Mouse (Mus musculus) kidney, embryonic 16.5 days (tissue): Measurements from ENCODE around the gene Chchd6. TPM values are rescaled to one million over a fixed set of nuclear protein-coding genes. Genes with fewer than 3 reads are reported as not detected.

Experiments
- ATAC-seq: fragments of 200-750 bp; cut with Nextera tagmentation; 2 replicates; pipeline ENCODE4 v1.8.0; 2017; ENCODE audit warnings: moderate TSS enrichment; ENCODE audit not compliant: low FRiP score, low TSS enrichment
- H3K27ac ChIP-seq: fragments of 300-500 bp; sonication (generic); 2 replicates; pipeline ENCODE4 v1.5.1; 2014; ENCODE audit warnings: low read length
- H3K27me3 ChIP-seq: fragments of 300-500 bp; sonication (generic); 2 replicates; pipeline ENCODE4 v1.6.1; 2014; ENCODE audit warnings: low read length, control low read depth, mixed read lengths; ENCODE audit not compliant: insufficient read depth
- H3K36me3 ChIP-seq: fragments of 300-500 bp; sonication (generic); 2 replicates; pipeline ENCODE4 v1.6.1; 2014; ENCODE audit warnings: low read length, control low read depth, mixed read lengths; ENCODE audit not compliant: insufficient read depth
- H3K4me1 ChIP-seq: fragments of 300-500 bp; sonication (generic); 2 replicates; pipeline ENCODE4 v1.6.1; 2014; ENCODE audit warnings: low read length, control low read depth, mixed read lengths; ENCODE audit not compliant: insufficient read depth
- H3K4me2 ChIP-seq: fragments of 300-500 bp; sonication (generic); replicated peaks from 2 replicates; pipeline ENCODE4 v1.6.1; 2014; ENCODE audit warnings: low read depth, low read length
- H3K4me3 ChIP-seq: fragments of 300-500 bp; sonication (generic); 2 replicates; pipeline ENCODE4 v1.5.1; 2014; ENCODE audit warnings: mild to moderate bottlenecking, low read length
- H3K9ac ChIP-seq: fragments of 300-500 bp; sonication (generic); replicated peaks from 2 replicates; pipeline ENCODE4 v1.6.1; 2014; ENCODE audit warnings: low read length
- H3K9me3 ChIP-seq: fragments of 300-500 bp; sonication (generic); 2 replicates; pipeline ENCODE4 v1.6.1; 2016; ENCODE audit warnings: low read length, control low read depth
- WGBS: fragments of 180-500 bp; shearing (Covaris S2); extraction: QIAGEN DNeasy Blood & Tissue Kit; methylation state at CpG from one replicate; pipeline ENCODE4 v1.1.7; 2014; 5-methylcytosine and 5-hydroxymethylcytosine counted together
- polyA plus RNA-seq: library from polyadenylated mRNA; unstranded; fragments of >200 nt; fragmentation: Nextera tagmentation; extraction: Ambion mirVana; gene quantifications from 2 replicates; pipeline ENCODE4 v1.2.1, GENCODE M21; 2015

The Chchd6 gene
- polyA plus RNA-seq, 1 experiment from 2014 or later: 72.3 TPM

- 79% methylated on average over 3 of the region's 3 CpGs for WGBS
- ATAC-seq: no peak
- Histone ChIP-seq H3K4me3 (no peak overlapping the region), H3K4me1 (no peaks in the 10 kb centered on the region), H3K4me2 (no peak overlapping the region), H3K27ac (no peak overlapping the region), H3K9ac (no peak overlapping the region), H3K36me3 (no peaks in the 10 kb centered on the region), H3K27me3 (no peaks in the 10 kb centered on the region), H3K9me3 (no peaks in the 10 kb centered on the region)
These were observed 47.5 kb downstream of the Chchd6 start for GRCm38 (mm10) chr6:89547951-89548350.

- Histone ChIP-seq H3K9ac (no peak overlapping the region), H3K27ac (no peak overlapping the region), H3K9me3 (no peaks in the 10 kb centered on the region), H3K36me3 (no peaks in the 10 kb centered on the region), H3K4me1 (no peaks in the 10 kb centered on the region), H3K4me2 (no peak overlapping the region), H3K4me3 (no peak overlapping the region), H3K27me3 (no peaks in the 10 kb centered on the region)
- no peak for ATAC-seq
- WGBS: 75% methylated on average over 1 of the region's 1 CpGs
These were observed 57.2 kb downstream of the Chchd6 start for GRCm38 (mm10) chr6:89538102-89538751.

GRCm38 (mm10) chr6:89535626-89536225 is 59.7 kb downstream of the Chchd6 start:
- ATAC-seq: no peak
- Histone ChIP-seq H3K4me2 (no peak overlapping the region), H3K27me3 (no peaks in the 10 kb centered on the region), H3K27ac (no peak overlapping the region), H3K4me1 (no peaks in the 10 kb centered on the region), H3K4me3 (no peak overlapping the region), H3K9ac (no peak overlapping the region), H3K9me3 (no peaks in the 10 kb centered on the region), H3K36me3 (no peaks in the 10 kb centered on the region)
- WGBS: 52% methylated on average over 1 of the region's 1 CpGs

- no peak overlapping the region for H3K9ac ChIP-seq
- H3K27ac ChIP-seq: no peak overlapping the region
- 88% methylated on average over 2 of the region's 2 CpGs for WGBS
- no peak overlapping the region for H3K4me3 ChIP-seq
- no peak overlapping the region for H3K4me2 ChIP-seq
- H3K4me1 ChIP-seq: no peaks in the 10 kb centered on the region
- ATAC-seq: no peak
- H3K9me3 ChIP-seq: no peaks in the 10 kb centered on the region
- no peaks in the 10 kb centered on the region for H3K27me3 ChIP-seq
- H3K36me3 ChIP-seq: no peaks in the 10 kb centered on the region
These were observed 70.7 kb downstream of the Chchd6 start for GRCm38 (mm10) chr6:89524766-89525165.

- Histone ChIP-seq H3K27ac (no peak overlapping the region), H3K27me3 (no peaks in the 10 kb centered on the region), H3K4me3 (no peak overlapping the region), H3K36me3 (no peaks in the 10 kb centered on the region), H3K9ac (no peak overlapping the region), H3K4me2 (no peak overlapping the region), H3K4me1 (no peaks in the 10 kb centered on the region), H3K9me3 (no peaks in the 10 kb centered on the region)
- ATAC-seq: no peak
These were observed 85.3 kb downstream of the Chchd6 start for GRCm38 (mm10) chr6:89510154-89510553.

- H3K4me3 ChIP-seq: no peak overlapping the region
- H3K27ac ChIP-seq: no peak overlapping the region
- no peaks in the 10 kb centered on the region for H3K27me3 ChIP-seq
- WGBS: 63% methylated on average over 2 of the region's 2 CpGs
- no peak overlapping the region for H3K4me2 ChIP-seq
- H3K4me1 ChIP-seq: no peaks in the 10 kb centered on the region
- ATAC-seq: no peak
- H3K9me3 ChIP-seq: no peaks in the 10 kb centered on the region
- no peaks in the 10 kb centered on the region for H3K36me3 ChIP-seq
- H3K9ac ChIP-seq: no peak overlapping the region
These were observed 86.7 kb downstream of the Chchd6 start for GRCm38 (mm10) chr6:89508725-89509124.

- H3K9ac ChIP-seq: no peak overlapping the region
- no peaks in the 10 kb centered on the region for H3K27me3 ChIP-seq
- H3K4me3 ChIP-seq: no peak overlapping the region
- no peak overlapping the region for H3K27ac ChIP-seq
- H3K9me3 ChIP-seq: no peaks in the 10 kb centered on the region
- no peak overlapping the region for H3K4me2 ChIP-seq
- no peaks in the 10 kb centered on the region for H3K4me1 ChIP-seq
- H3K36me3 ChIP-seq: no peaks in the 10 kb centered on the region
- no peak for ATAC-seq
These were observed 87.2 kb downstream of the Chchd6 start for GRCm38 (mm10) chr6:89508263-89508662.

GRCm38 (mm10) chr6:89499961-89500360 is 95.5 kb downstream of the Chchd6 start:
- Histone ChIP-seq H3K36me3 (no peaks in the 10 kb centered on the region), H3K9ac (no peak overlapping the region), H3K4me2 (no peak overlapping the region), H3K9me3 (no peaks in the 10 kb centered on the region), H3K27ac (no peak overlapping the region), H3K4me1 (no peaks in the 10 kb centered on the region), H3K27me3 (no peaks in the 10 kb centered on the region), H3K4me3 (no peak overlapping the region)
- 95% methylated on average over 1 of the region's 1 CpGs for WGBS
- ATAC-seq: no peak

- Histone ChIP-seq H3K9ac (no peak overlapping the region), H3K27me3 (no peaks in the 10 kb centered on the region), H3K9me3 (no peaks in the 10 kb centered on the region), H3K27ac (no peak overlapping the region), H3K36me3 (no peaks in the 10 kb centered on the region), H3K4me1 (no peaks in the 10 kb centered on the region), H3K4me2 (no peak overlapping the region), H3K4me3 (no peak overlapping the region)
- ATAC-seq: no peak
- WGBS: 51% methylated on average over 6 of the region's 6 CpGs
These were observed 96.5 kb downstream of the Chchd6 start for GRCm38 (mm10) chr6:89498764-89499516.

GRCm38 (mm10) chr6:89496916-89497315 is 98.5 kb downstream of the Chchd6 start:
- H3K4me3 ChIP-seq: no peak overlapping the region
- 89% methylated on average over 1 of the region's 1 CpGs for WGBS
- no peaks in the 10 kb centered on the region for H3K4me1 ChIP-seq
- no peaks in the 10 kb centered on the region for H3K27me3 ChIP-seq
- H3K9me3 ChIP-seq: no peaks in the 10 kb centered on the region
- H3K4me2 ChIP-seq: no peak overlapping the region
- no peak for ATAC-seq
- H3K27ac ChIP-seq: no peak overlapping the region
- no peaks in the 10 kb centered on the region for H3K36me3 ChIP-seq
- no peak overlapping the region for H3K9ac ChIP-seq
